Mouse (Mus musculus) cortical plate, adult 2 months (tissue): ENCODE measurements around the gene Dirc2.

Experiments used
- CTCF ChIP-seq: fragments of 200-500 bp; IDR thresholded peaks from 2 replicates; pipeline ENCODE4 v1.5.1; 2011; ENCODE audit warnings: mild to moderate bottlenecking, control low read depth, low read length; ENCODE audit not compliant: insufficient read depth; ENCODE audit errors: extremely low read depth
- POLR2A ChIP-seq: fragments of 200-500 bp; IDR thresholded peaks from 2 replicates; pipeline ENCODE4 v1.6.1; 2011; ENCODE audit warnings: mild to moderate bottlenecking, low read length, control low read depth; ENCODE audit not compliant: insufficient read depth; ENCODE audit errors: extremely low read depth

DNA sequence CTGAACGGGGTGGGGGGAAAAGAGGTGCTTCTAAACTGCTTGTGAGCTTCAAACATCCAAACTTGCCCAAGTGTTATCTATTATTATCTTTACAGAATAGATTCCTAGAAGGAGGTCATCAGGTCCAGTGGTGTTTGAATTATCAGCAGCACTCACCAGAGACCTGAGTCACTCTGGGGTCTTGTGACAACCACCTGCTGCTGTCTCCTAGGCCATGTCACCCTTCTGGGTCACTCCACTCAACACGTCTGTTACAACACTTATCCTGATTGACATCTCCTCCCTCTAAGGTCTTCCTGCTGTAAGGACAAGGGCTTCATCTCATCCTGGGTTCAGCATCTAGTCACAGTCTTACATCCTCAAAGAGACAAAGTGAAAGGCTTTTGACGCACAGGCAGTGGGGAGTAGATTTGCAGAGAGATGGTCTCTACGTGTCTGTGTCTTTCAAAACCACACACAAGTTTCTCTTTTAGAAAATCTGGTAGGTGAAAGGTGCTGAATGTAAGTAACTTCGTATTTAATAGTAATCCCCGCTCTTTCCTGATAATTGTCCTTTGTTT, 22.9 kb upstream of the Dirc2 start:
- no peak for TF ChIP-seq CTCF
- TF ChIP-seq POLR2A = no peak
